Mouse (Mus musculus) liver, embryonic 14.5 days (tissue): ENCODE measurements around the gene Hectd4.

ENCODE experiments used
- CTCF ChIP-seq: IDR thresholded peaks from 2 replicates; pipeline ENCODE4 v1.5.1; 2016; ENCODE audit warnings: antibody characterized with exemption, low read depth, control low read depth
- EP300 ChIP-seq: IDR thresholded peaks from 2 replicates; pipeline ENCODE4 v1.6.1; 2016; ENCODE audit warnings: antibody characterized with exemption, low read depth

GRCm38 (mm10) chr5:121190836-121191583, 29.0 kb upstream of the Hectd4 start, which contains the start of gene Ptpn11:
- TF ChIP-seq CTCF (peak; percentile 19), EP300 (no peak)
